Mouse (Mus musculus): ENCODE data around the gene Smg5.
"Not testable (repeated sequence)": the region's sequence is repeated elsewhere in the genome, so short reads cannot be mapped to it uniquely, and the experiment has no call there.

Smg5 gene

GRCm38 (mm10) chr3:88352907-88353306, 16.8 kb downstream of the Smg5 start:
- no peak for DNase-seq (ENCODE audit: extremely low read depth, insufficient read length, low spot score)

DNA sequence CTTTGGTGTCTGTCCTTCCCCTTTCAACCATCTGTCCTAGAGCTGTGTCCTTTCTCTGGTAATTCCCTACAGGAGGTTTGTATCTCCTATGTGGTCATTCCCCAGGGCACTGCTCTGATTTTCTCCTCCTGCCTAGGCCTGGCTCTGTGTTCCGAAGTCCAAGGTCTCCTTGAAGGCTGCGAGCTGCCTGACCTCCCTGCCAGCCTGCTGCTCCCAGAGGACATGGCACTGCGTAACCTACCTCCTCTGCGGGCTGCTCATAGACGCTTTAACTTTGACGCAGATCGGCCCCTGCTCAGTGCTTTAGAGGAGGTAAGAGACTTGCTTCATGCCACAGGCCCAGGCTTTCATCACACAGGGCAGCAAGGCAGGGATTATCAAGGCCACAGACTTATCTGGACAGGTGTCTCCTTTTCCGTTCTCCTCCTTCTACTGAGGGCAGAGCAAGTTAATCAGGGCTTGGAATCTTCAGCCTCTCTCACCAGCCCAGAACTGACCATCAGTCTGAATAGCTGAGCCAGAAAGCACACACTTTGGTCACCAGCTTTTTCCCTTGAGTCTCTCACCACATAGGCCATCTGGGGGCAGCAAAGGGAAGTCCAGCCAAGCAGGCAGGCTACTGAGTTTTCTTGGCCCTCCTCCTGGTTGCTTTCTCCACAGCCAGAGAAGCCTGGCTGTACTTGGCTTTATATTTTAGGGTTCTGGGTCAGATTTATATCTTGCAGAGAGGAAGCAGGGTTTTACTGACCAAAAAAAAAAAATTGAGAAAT, 18.5 kb downstream of the Smg5 start:
- DNase-seq (ENCODE audit: extremely low read depth, insufficient read length, low spot score) = no peak

GRCm38 (mm10) chr3:88359584-88359983, 23.5 kb downstream of the Smg5 start:
- DNase-seq (ENCODE audit: extremely low read depth, insufficient read length, low spot score) = no peak

DNA sequence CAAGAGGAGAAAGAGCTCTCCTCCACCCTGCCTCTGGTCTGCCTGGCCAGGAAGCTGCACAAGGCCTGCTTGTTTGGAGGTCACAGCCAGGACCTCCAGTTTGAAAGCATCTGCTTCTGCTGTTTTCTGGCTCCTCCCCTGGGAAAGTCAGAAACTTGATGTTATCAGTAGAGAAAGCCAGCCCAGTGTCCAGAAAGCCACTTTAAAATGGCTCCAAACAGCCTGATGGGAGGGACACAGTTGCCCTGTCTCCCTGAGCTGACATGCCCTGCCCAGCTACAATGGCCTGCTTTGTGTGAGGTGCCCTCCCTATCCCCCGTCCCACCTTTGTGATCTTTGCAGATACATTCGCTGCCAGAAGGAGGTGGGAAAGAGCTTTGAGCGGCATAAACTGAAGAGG, 23.9 kb downstream of the Smg5 start:
- DNase-seq (ENCODE audit: extremely low read depth, insufficient read length, low spot score) = no peak

GRCm38 (mm10) chr3:88361096-88361495, 25.0 kb downstream of the Smg5 start:
- no peak for DNase-seq (ENCODE audit: extremely low read depth, insufficient read length, low spot score)

- no peak for DNase-seq (ENCODE audit: extremely low read depth, insufficient read length, low spot score)
Observed at GRCm38 (mm10) chr3:88361612-88362313, 25.7 kb downstream of the Smg5 start.

- no peak for DNase-seq (ENCODE audit: extremely low read depth, insufficient read length, low spot score)
Observed at GRCm38 (mm10) chr3:88363700-88364099, 27.6 kb downstream of the Smg5 start.

DNA sequence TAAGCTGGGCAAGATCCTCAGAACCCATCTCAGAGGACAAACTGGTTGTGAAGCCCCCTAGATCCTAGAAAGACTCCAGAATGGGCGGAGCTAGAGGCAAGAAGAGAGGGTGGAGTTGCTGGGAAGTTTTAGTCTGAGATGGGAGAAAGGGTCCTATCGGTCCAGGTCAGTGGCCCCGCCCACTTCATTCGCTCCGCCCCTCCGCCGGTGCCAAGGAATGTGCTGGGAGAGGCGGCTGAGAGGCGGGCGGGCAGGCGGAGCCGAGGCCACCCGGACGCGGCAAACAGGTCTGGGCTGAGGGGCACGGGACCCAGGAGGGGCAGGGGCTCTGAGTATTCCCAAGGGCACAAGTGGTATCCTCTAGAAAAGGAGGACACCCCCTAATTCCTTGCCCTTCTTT, 28.3 kb downstream of the Smg5 start, which contains the start of gene Paqr6:
Gene Paqr6 (plus strand): TSS at position 248 of the 400 bp plus-strand sequence.
- DNase-seq (ENCODE audit: extremely low read depth, insufficient read length, low spot score) = no peak

DNA sequence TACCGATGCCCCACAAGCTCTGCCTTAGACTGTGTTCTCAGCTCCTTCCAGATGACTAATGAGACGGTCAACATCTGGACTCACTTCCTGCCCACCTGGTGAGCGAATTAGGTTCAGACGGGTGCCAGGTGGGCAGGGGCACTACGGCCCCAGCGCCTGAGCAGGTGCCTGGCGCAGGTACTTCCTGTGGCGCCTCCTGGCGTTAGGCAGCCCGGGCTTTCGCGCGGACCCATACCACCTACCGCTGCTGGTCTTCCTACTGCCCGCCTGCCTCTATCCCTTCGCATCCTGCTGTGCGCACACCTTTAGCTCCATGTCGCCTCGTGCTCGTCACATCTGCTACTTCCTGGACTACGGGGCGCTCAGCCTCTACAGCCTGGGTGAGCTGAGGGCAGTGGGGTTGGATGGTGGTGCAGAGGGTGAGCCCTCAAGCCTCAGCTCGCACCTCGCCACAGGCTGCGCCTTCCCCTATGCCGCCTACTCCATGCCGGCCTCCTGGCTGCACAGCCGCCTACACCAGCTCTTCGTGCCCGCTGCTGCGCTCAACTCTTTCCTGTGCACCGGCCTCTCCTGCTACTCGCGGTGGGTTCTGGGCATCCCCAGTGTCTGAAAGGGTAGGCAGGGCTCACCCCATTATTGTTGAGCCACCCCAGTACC, 29.8 kb downstream of the Smg5 start:
- no peak for DNase-seq (ENCODE audit: extremely low read depth, insufficient read length, low spot score)

DNA sequence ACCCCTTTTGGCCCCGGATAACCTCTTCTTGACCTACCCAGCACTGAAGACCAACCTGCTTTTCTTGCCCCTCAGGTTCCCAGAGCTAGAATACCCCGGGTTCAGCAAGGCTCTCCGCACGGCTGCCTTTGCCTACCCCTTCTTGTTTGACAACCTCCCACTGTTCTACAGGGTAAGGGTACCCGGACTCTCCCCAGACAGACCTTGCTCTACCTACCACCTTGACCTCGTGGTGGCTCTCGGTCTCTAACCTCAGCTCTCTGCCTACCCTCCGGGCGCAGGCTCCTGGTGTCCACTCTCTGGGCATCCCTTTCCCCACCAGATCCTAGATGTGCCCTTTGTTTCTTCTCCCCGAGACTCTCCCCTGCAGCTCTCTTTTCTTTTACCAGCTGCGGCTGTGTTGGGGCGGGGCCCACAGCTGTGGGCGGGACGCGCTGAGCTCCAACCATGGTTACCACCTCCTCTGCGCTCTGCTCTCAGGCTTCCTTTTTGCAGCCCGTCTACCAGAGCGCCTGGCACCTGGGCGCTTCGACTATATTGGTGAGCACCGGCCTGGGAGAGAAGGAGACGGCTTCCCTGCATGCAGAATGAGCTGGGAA, 30.9 kb downstream of the Smg5 start:
- not testable (repeated sequence) for DNase-seq (ENCODE audit: extremely low read depth, insufficient read length, low spot score)

- DNase-seq (ENCODE audit: extremely low read depth, insufficient read length, low spot score) = not testable (repeated sequence)
Observed at GRCm38 (mm10) chr3:88367517-88367916, 31.5 kb downstream of the Smg5 start.

- not testable (repeated sequence) for DNase-seq (ENCODE audit: extremely low read depth, insufficient read length, low spot score)
Observed at GRCm38 (mm10) chr3:88368511-88368910, 32.5 kb downstream of the Smg5 start.

GRCm38 (mm10) chr3:88372643-88373042, 36.6 kb downstream of the Smg5 start, which contains the start of gene Bglap3:
TSS of gene Bglap3 (minus strand) at chr3:88372743.
- not testable (repeated sequence) for DNase-seq (ENCODE audit: extremely low read depth, insufficient read length, low spot score)

DNA sequence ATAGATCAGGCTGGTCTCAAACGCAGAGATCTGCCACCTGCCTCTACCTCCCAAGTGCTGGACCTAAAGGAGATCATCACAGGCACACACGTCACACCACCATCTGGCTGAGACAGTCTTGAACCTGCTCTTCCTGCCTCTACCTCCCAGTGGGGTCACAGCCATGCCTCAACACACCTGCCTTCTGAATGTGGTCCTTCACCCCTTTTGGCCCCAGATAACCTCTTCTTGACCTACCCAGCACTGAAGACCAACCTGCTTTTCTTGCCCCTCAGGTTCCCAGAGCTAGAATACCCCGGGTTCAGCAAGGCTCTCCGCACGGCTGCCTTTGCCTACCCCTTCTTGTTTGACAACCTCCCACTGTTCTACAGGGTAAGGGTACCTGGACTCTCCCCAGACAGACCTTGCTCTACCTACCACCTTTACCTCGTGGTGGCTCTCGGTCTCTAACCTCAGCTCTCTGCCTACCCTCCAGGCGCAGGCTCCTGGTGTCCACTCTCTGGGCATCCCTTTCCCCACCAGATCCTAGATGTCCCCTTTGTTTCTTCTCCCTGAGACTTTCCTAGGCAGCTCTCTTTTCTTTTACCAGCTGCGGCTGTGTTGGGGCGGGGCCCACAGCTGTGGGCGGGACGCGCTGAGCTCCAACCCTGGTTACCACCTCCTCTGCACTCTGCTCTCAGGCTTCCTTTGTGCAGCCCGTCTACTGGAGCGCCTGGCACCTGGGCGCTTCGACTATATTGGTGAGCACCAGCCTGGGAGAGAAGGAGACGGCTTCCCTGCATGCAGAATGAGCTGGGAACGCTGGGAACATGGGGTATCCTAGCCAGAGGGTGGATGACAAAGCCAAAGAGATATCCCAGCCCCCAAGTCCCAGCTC, 39.9 kb downstream of the Smg5 start:
- DNase-seq (ENCODE audit: extremely low read depth, insufficient read length, low spot score) = peak; percentile 40

DNA sequence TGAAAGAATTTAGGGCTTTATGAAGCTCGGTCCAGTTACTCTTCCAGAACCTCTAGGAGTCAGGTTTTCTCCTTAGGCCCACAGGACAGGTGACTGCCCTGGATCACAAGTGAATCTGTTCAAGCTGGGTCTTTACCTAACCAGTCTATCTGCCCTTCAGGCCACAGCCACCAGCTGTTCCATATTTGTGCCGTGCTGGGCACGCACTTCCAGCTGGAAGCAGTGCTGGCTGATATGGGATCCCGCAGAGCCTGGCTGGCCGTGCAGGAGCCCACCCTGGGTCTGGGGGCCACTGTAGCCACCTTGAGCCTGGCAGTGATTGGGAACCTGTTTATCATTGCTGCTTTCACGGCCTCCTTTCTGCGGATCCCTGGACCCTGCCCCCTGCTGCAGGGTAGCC, 40.6 kb downstream of the Smg5 start:
- not testable (repeated sequence) for DNase-seq (ENCODE audit: extremely low read depth, insufficient read length, low spot score)

- not testable (repeated sequence) for DNase-seq (ENCODE audit: extremely low read depth, insufficient read length, low spot score)
Observed at GRCm38 (mm10) chr3:88378599-88378998, 42.5 kb downstream of the Smg5 start, which contains the start of gene Bglap2. TSS of gene Bglap2 (minus strand) at chr3:88378699.

DNA sequence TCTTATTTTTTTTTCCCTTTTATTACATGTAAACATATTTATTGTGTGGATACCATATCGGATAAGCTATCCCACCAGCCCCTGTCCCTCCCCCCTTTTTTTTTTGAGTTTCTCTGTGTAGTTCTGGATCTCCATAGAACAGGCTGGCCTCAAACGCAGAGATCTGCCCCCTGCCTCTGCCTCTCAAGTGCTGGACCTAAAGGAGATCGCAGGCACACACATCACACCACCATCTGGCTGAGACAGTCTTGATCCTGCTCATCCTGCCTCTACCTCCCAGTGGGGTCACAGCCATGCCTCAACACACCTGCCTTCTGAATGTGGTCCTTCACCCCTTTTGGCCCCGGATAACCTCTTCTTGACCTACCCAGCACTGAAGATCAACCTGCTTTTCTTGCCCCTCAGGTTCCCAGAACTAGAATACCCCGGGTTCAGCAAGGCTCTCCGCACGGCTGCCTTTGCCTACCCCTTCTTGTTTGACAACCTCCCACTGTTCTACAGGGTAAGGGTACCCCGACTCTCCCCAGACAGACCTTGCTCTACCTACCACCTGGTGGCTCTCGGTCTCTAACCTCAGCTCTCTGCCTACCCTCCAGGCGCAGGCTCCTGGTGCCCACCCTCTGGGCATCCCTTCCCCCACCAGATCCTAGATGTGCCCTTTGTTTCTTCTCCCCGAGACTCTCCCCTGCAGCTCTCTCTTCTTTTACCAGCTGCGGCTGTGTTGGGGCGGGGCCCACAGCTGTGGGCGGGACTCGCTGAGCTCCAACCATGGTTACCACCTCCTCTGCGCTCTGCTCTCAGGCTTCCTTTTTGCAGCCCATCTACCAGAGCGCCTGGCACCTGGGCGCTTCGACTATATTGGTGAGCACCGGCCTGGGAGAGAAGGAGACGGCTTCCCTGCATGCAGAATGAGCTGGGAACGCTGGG, 45.6 kb downstream of the Smg5 start:
- not testable (repeated sequence) for DNase-seq (ENCODE audit: extremely low read depth, insufficient read length, low spot score)

GRCm38 (mm10) chr3:88382383-88382782, 46.3 kb downstream of the Smg5 start:
- DNase-seq (ENCODE audit: extremely low read depth, insufficient read length, low spot score) = not testable (repeated sequence)

- no peak for DNase-seq (ENCODE audit: extremely low read depth, insufficient read length, low spot score)
Observed at GRCm38 (mm10) chr3:88384364-88384763, 48.3 kb downstream of the Smg5 start, which contains the start of gene Bglap. TSS of gene Bglap (minus strand) at chr3:88384464.
